Mouse (Mus musculus) neural tube, embryonic 13.5 days (tissue): ENCODE measurements around the gene Gpr84. TPM values are rescaled to one million over a fixed set of nuclear protein-coding genes. Genes with fewer than 3 reads are reported as not detected.
A peak's percentile ranks its signal among the peaks of the same experiment; 100 is the strongest.

Experiments used
- ATAC-seq: fragments of 200-750 bp; cut with Nextera tagmentation; 2 replicates; pipeline ENCODE4 v1.8.0; 2017; ENCODE audit warnings: low read depth, mild to moderate bottlenecking, moderate TSS enrichment, moderate library complexity
- H3K27ac ChIP-seq: fragments of 300-500 bp; sonication (generic); replicated peaks from 2 replicates; pipeline ENCODE4 v1.5.1; 2015; ENCODE audit warnings: moderate library complexity, mild to moderate bottlenecking, inconsistent platforms
- H3K27me3 ChIP-seq: fragments of 300-500 bp; sonication (generic); 2 replicates; pipeline ENCODE4 v1.6.1; 2015; ENCODE audit warnings: mild to moderate bottlenecking, inconsistent platforms
- H3K36me3 ChIP-seq: fragments of 300-500 bp; sonication (generic); 2 replicates; pipeline ENCODE4 v1.6.1; 2015; ENCODE audit warnings: mild to moderate bottlenecking, inconsistent platforms
- H3K4me1 ChIP-seq: fragments of 300-500 bp; sonication (generic); replicated peaks from 2 replicates; pipeline ENCODE4 v1.6.1; 2015; ENCODE audit warnings: inconsistent platforms
- H3K4me2 ChIP-seq: fragments of 300-500 bp; sonication (generic); 2 replicates; pipeline ENCODE4 v1.6.1; 2015; ENCODE audit warnings: inconsistent platforms, mild to moderate bottlenecking, moderate library complexity
- H3K4me3 ChIP-seq: fragments of 300-500 bp; sonication (generic); 2 replicates; pipeline ENCODE4 v1.5.1; 2015; ENCODE audit warnings: mild to moderate bottlenecking, inconsistent platforms
- H3K9ac ChIP-seq: fragments of 300-500 bp; sonication (generic); 2 replicates; pipeline ENCODE4 v1.6.1; 2015; ENCODE audit warnings: moderate library complexity, mild to moderate bottlenecking, inconsistent platforms
- H3K9me3 ChIP-seq: fragments of 300-500 bp; sonication (generic); 2 replicates; pipeline ENCODE4 v1.6.1; 2016; ENCODE audit warnings: inconsistent platforms
- WGBS: fragments of 180-500 bp; shearing (Covaris S2); methylation state at CpG from one replicate; pipeline ENCODE4 v1.1.7; 2015; 5-methylcytosine and 5-hydroxymethylcytosine counted together
- polyA plus RNA-seq: library from polyadenylated mRNA; unstranded; fragments of >200 nt; fragmentation: Nextera tagmentation; extraction: Ambion mirVana; gene quantifications from 2 replicates; pipeline ENCODE4 v1.2.1, GENCODE M21; 2015

The Gpr84 gene
- polyA plus RNA-seq, 1 experiment from 2014 or later = 0.57 TPM

DNA sequence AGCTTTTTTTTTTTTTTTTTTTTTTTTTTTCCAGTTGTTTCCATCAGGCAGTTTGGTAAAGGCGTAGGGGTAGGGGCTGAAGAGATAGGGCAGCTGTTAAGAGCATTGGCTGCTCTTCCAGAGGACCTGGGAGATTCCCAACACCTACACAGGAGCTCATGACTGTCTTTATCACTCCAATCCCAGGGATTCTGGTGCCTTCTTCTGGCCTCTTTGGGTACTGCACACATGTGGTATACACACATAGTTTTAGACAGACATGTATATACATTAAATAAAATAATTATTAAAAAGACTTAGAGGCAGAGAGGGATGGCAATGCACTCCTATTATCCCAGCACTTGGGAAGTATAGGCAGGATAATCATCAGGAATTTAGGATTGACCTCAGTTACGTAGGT, 17.0 kb downstream of the Gpr84 start:
- no peak overlapping the region for H3K27ac ChIP-seq
- H3K9ac ChIP-seq = no peak overlapping the region
- 95% methylated on average over 2 of the region's 2 CpGs for WGBS
- H3K4me3 ChIP-seq = no peak overlapping the region
- no peaks in the 10 kb centered on the region for H3K9me3 ChIP-seq
- no peak overlapping the region for H3K4me2 ChIP-seq
- H3K4me1 ChIP-seq = peaks cover 67% of the 10 kb centered on the region
- H3K27me3 ChIP-seq = no peaks in the 10 kb centered on the region
- ATAC-seq = no peak
- H3K36me3 ChIP-seq = peaks cover 32% of the 10 kb centered on the region

- H3K27ac ChIP-seq = 0 out of 2 replicates have a peak overlapping the region, but pooled peaks have one; percentile 59
These were observed 17.6 kb downstream of the Gpr84 start for GRCm38 (mm10) chr15:103292673-103293345.

DNA sequence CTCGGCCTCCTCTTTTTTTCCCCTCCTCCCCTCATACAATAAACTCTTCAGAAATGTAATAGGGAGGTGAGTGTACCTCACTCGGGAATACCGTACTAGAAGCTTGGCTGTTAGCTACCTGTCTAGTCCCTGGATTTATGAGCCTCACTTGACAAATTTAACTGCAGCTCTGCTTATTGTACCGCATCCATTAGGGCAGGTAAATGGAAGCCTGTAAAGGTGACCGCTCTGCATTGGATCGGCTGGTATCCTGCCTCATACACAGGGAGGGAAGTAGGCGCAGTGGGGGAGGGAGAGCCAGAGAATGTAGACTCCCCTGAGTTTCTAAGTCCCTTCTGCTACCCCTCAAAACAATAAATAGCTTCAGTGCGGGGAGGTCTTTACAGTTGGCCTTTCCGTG, 19.6 kb downstream of the Gpr84 start:
- Histone ChIP-seq H3K9ac (peak overlapping the region; percentile 31), H3K4me2 (peak overlapping the region; percentile 6; the same call in 1 of the 2 replicates), H3K9me3 (no peaks in the 10 kb centered on the region), H3K27me3 (no peaks in the 10 kb centered on the region), H3K27ac (peak overlapping the region; percentile 89), H3K4me1 (peaks cover 55% of the 10 kb centered on the region), H3K4me3 (no peak overlapping the region), H3K36me3 (peaks cover 32% of the 10 kb centered on the region)
- WGBS = 50% methylated on average over 9 of the region's 9 CpGs
- peak; percentile 60 for ATAC-seq

More at GRCm38 (mm10) chr15:103292673-103293345, 17.6 kb downstream of the Gpr84 start:
- Histone ChIP-seq H3K4me2 (no peak overlapping the region), H3K4me3 (no peak overlapping the region), H3K9me3 (no peaks in the 10 kb centered on the region), H3K27me3 (no peaks in the 10 kb centered on the region), H3K36me3 (peaks cover 32% of the 10 kb centered on the region), H3K4me1 (peaks cover 67% of the 10 kb centered on the region), H3K9ac (no peak overlapping the region)
- WGBS = 78% methylated on average over 4 of the region's 4 CpGs
- no peak for ATAC-seq

GRCm38 (mm10) chr15:103290417-103290816, 20.0 kb downstream of the Gpr84 start:
- Histone ChIP-seq H3K9ac (0 out of 2 replicates have a peak overlapping the region, but pooled peaks have one; percentile 31), H3K4me3 (no peak overlapping the region), H3K9me3 (no peaks in the 10 kb centered on the region), H3K27ac (peak overlapping the region; percentile 89), H3K27me3 (no peaks in the 10 kb centered on the region), H3K4me2 (no peak overlapping the region), H3K4me1 (peaks cover 55% of the 10 kb centered on the region), H3K36me3 (peaks cover 32% of the 10 kb centered on the region)
- 56% methylated on average over 6 of the region's 6 CpGs for WGBS
- ATAC-seq = peak; percentile 65

DNA sequence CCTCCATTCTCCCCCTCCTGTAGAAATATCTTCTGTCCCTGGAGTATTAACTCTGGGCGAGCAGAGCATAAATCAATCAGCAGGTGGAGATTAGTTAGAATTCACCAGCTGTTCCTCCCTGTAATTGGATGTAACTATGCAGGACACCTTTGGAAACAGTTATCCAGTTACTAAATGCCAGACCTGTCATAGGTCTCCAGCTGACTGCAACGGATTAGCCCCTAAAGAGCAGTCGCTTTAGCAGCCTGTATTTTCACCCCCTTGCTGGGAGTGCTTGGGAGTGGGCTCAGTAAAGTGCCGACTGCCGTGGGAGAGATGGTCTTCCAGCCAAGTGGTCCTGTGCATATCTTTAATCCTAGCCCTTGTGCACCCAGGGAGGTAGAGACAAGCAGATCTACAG, 20.8 kb downstream of the Gpr84 start:
- 16% methylated on average over 5 of the region's 5 CpGs for WGBS
- H3K9me3 ChIP-seq = no peaks in the 10 kb centered on the region
- H3K4me3 ChIP-seq = no peak overlapping the region
- H3K9ac ChIP-seq = peak overlapping the region; percentile 56
- peak overlapping the region; percentile 89 for H3K27ac ChIP-seq
- ATAC-seq = peak; percentile 47; the same call in 1 of the 2 replicates
- H3K27me3 ChIP-seq = no peaks in the 10 kb centered on the region
- H3K4me1 ChIP-seq = peaks cover 58% of the 10 kb centered on the region
- no peak overlapping the region for H3K4me2 ChIP-seq
- peaks cover 32% of the 10 kb centered on the region for H3K36me3 ChIP-seq

GRCm38 (mm10) chr15:103285778-103286417, 24.5 kb downstream of the Gpr84 start:
- no peaks in the 10 kb centered on the region for H3K9me3 ChIP-seq
- ATAC-seq = no peak
- H3K36me3 ChIP-seq = 0 out of 2 replicates have a peak, but pooled peaks cover 5% of the 10 kb centered on the region
- H3K4me3 ChIP-seq = no peak overlapping the region
- H3K4me1 ChIP-seq = peaks cover 56% of the 10 kb centered on the region
- H3K27ac ChIP-seq = peak overlapping the region; percentile 75
- H3K9ac ChIP-seq = no peak overlapping the region
- WGBS = 58% methylated on average over 1 of the region's 1 CpGs
- no peak overlapping the region for H3K4me2 ChIP-seq
- H3K27me3 ChIP-seq = no peaks in the 10 kb centered on the region

DNA sequence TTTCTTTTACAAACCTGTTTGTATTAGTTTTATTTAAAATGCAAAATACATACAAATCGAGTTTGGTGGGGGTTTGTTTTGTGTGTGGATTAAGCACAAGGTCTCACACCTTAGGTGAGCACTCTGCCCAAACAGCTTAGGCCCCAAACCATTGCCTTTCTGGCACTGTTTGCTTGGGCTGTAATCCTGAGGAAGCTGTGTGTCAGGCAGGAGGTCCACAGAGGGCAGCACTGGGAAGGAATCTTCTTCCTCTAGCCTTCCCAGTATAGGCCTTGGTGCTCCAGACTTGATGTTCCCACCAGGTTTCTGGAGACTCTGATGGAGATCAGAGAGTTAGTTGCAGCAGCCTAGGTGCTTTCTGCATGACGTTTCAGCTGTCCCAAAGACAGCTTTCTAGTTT, 25.8 kb downstream of the Gpr84 start:
- Histone ChIP-seq H3K9ac (no peak overlapping the region), H3K27me3 (no peaks in the 10 kb centered on the region), H3K4me2 (no peak overlapping the region), H3K4me3 (no peak overlapping the region), H3K36me3 (no peaks in the 10 kb centered on the region), H3K9me3 (no peaks in the 10 kb centered on the region), H3K27ac (peak overlapping the region; percentile 75), H3K4me1 (peaks cover 46% of the 10 kb centered on the region)
- no peak for ATAC-seq
- 38% methylated on average over 2 of the region's 2 CpGs for WGBS

DNA sequence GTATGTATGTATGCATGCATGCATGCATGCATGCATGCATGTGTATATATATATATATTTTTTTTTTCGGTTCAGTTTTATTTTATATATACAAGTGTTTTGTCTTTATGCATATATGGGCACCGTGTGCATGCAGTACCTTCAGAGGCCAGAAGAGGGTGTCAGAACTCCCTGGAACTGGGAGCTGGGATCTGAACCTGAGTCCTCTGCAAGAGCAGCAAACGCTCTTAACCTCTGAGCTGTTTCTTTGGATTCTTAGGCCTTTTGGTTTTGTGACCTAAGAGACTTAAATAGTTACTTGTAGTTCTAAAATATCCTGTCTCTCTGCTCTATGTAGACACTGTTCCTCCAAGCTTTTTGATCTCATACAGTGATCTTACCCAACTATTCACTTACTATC, 26.3 kb downstream of the Gpr84 start:
- Histone ChIP-seq H3K9me3 (no peaks in the 10 kb centered on the region), H3K27me3 (no peaks in the 10 kb centered on the region), H3K9ac (no peak overlapping the region), H3K4me1 (peaks cover 42% of the 10 kb centered on the region), H3K4me2 (no peak overlapping the region), H3K4me3 (no peak overlapping the region), H3K27ac (peak overlapping the region; percentile 75; the same call in 1 of the 2 replicates), H3K36me3 (no peaks in the 10 kb centered on the region)
- no peak for ATAC-seq
- WGBS = 42% methylated on average over 3 of the region's 3 CpGs

DNA sequence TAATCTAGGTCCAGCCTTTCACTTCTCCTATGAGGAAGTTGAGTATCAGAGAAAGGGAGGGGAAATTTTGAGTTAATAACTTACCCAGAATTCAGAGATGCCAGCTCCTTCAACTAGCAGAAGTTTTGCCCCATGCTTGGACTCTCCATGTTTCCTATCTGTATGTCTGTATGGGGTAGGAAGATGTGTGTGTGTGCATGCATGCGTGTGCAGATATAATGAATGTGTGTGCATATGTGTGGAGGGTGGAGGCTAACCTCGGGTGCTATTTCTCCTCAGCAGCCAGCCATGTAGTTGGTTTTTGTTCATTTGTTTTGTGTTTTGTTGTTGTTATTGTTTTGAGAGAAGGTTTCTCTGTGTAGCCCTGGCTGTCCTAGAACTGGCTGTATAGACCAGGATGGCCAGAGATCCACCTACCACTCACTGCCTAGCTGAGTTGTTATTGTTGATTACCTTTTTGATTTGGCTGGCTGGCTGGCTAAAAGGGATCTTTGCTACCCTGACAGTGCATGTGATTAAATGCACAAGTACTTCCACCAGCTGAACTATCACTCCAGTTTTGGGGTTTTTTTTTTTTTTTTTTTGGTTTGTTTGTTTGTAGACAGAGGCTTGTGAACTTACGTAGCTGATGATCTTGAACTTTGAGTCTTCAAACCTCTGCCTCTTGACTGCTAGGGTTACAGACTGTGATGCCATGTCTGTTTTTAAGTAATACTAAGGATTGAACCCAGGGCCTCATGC, 28.8 kb downstream of the Gpr84 start:
- Histone ChIP-seq H3K4me3 (no peak overlapping the region), H3K27me3 (no peaks in the 10 kb centered on the region), H3K4me1 (peaks cover 53% of the 10 kb centered on the region), H3K27ac (no peak overlapping the region), H3K9ac (no peak overlapping the region), H3K4me2 (no peak overlapping the region), H3K9me3 (no peaks in the 10 kb centered on the region), H3K36me3 (no peaks in the 10 kb centered on the region)
- 91% methylated on average over 3 of the region's 3 CpGs for WGBS
- ATAC-seq = no peak

DNA sequence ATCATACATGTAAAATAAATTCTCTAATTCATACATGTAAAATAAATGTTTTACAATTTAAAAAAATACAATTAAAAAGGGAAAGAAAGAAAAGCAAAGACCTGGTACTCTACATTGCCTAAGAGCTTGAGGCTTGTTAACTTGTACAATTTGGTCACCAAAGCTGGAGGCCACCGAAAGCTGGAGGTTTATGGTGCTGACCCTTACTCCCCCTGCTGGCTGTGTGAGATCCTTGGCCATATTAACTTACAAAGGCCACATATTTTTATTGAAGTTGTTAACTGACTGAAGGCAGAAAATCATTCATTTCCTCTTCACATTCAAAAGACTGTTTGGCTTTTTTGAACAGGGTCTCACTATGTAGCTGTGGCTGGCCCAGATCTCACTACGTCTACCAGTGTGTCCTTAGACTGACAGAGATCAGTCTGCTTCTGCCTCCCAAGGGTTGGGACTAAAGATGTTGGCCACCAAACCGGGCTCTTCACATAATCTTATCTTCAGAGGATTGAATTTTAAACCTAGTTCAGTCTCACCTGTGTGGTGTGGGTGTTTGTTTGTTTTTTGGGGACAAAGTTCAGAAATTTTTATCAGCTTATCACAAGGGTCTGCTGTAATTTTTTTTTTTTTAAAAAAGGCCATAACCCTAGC, 29.5 kb downstream of the Gpr84 start:
- Histone ChIP-seq H3K9me3 (no peaks in the 10 kb centered on the region), H3K4me2 (no peak overlapping the region), H3K4me1 (peaks cover 49% of the 10 kb centered on the region), H3K4me3 (no peak overlapping the region), H3K9ac (no peak overlapping the region), H3K27ac (no peak overlapping the region), H3K36me3 (no peaks in the 10 kb centered on the region), H3K27me3 (no peaks in the 10 kb centered on the region)
- ATAC-seq = no peak
- 67% methylated on average over 3 of the region's 3 CpGs for WGBS

DNA sequence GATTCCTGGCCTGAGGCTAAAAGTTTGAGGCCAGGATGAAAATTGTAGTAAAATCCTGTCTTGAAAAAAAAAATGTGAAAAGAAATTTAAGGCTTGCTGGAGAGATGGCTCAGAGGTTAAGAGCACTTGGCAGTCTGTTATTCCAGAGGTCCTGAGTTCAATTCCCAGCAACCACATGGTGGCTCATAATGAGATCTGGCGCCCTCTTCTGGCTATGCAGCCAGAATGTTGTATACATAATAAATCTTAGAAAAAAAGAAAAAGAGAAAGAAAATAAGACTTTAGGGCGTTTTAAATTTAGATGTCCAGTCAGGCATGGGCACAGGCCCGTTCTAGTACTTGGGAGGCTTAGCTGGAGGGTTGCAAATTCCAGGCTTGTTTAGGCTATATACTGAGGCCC, 30.7 kb downstream of the Gpr84 start:
- Histone ChIP-seq H3K27me3 (no peaks in the 10 kb centered on the region), H3K4me2 (no peak overlapping the region), H3K9ac (no peak overlapping the region), H3K4me3 (no peak overlapping the region), H3K27ac (0 out of 2 replicates have a peak overlapping the region, but pooled peaks have one; percentile 54), H3K36me3 (no peaks in the 10 kb centered on the region), H3K9me3 (no peaks in the 10 kb centered on the region), H3K4me1 (peaks cover 38% of the 10 kb centered on the region)
- ATAC-seq = no peak
- 51% methylated on average over 3 of the region's 3 CpGs for WGBS
